Mouse (Mus musculus) liver, adult 2 months (tissue): ENCODE results near the gene Gspt1. TPM values are rescaled to one million over a fixed set of nuclear protein-coding genes. Genes with fewer than 3 reads are reported as not detected.

Source experiments
- DNase-seq: peaks from one replicate; pipeline ENCODE4 v3.0.0-alpha.2; 2011; ENCODE audit warnings: low read depth, low spot score; ENCODE audit errors: extremely low read depth
- H3K27ac ChIP-seq: fragments of 200-500 bp; replicated peaks from 2 replicates; pipeline ENCODE4 v1.5.1; 2012; ENCODE audit warnings: low read depth, mild to moderate bottlenecking, control low read depth, inconsistent platforms, low read length; ENCODE audit not compliant: insufficient read depth
- H3K27me3 ChIP-seq: fragments of 200-500 bp; 2 replicates; pipeline ENCODE4 v1.6.1; 2012; ENCODE audit warnings: mild to moderate bottlenecking, moderate library complexity, low read length, inconsistent platforms; ENCODE audit not compliant: control insufficient read depth, insufficient read depth
- H3K36me3 ChIP-seq: fragments of 200-500 bp; 2 replicates; pipeline ENCODE4 v1.6.1; 2012; ENCODE audit warnings: low read length, inconsistent platforms; ENCODE audit not compliant: control insufficient read depth, insufficient read depth
- H3K4me1 ChIP-seq: fragments of 200-500 bp; 2 replicates; pipeline ENCODE4 v1.6.1; 2011; ENCODE audit warnings: low read length; ENCODE audit not compliant: control insufficient read depth, insufficient read depth
- H3K4me3 ChIP-seq: fragments of 200-500 bp; 2 replicates; pipeline ENCODE4 v1.5.1; 2011; ENCODE audit warnings: low read depth, mild to moderate bottlenecking, control low read depth, low read length, moderate library complexity; ENCODE audit not compliant: insufficient read depth
- H3K79me2 ChIP-seq: fragments of 200-500 bp; 2 replicates; pipeline ENCODE4 v1.6.1; 2012; ENCODE audit warnings: inconsistent platforms, mild to moderate bottlenecking, low read length, moderate library complexity; ENCODE audit not compliant: control insufficient read depth, insufficient read depth
- H3K9ac ChIP-seq: fragments of 200-500 bp; 2 replicates; pipeline ENCODE4 v1.6.1; 2012; ENCODE audit warnings: low read depth, mild to moderate bottlenecking, control low read depth, inconsistent platforms, low read length
- CTCF ChIP-seq: fragments of 200-500 bp; IDR thresholded peaks from 2 replicates; pipeline ENCODE4 v1.5.1; 2011; ENCODE audit warnings: low read depth, low read length, control low read depth
- POLR2A ChIP-seq: fragments of 200-500 bp; IDR thresholded peaks from 2 replicates; pipeline ENCODE4 v1.6.1; 2011; ENCODE audit warnings: low read length, control low read depth; ENCODE audit not compliant: insufficient read depth; ENCODE audit errors: extremely low read depth
- WGBS: fragments of 180-500 bp; shearing (Covaris S2); methylation state at CpG from one replicate; pipeline ENCODE4 v1.1.7; 2018; 5-methylcytosine and 5-hydroxymethylcytosine counted together
- polyA plus RNA-seq: library from polyadenylated mRNA; depleted of rRNA; stranded (reverse); fragments of >200 nt; gene quantifications from 2 replicates; pipeline ENCODE4 v1.2.3, GENCODE M21; 2012
- total RNA-seq: library from RNA; depleted of rRNA; stranded (reverse); fragments of >200 nt; gene quantifications from 2 replicates; pipeline ENCODE4 v1.2.3, GENCODE M21; 2014

Gspt1 gene
- total and polyA plus RNA-seq, 2 experiments: 19.7 to 35.9 TPM

GRCm38 (mm10) chr16:11284881-11285280 lies 30.8 kb upstream of the Gspt1 start:
- Histone ChIP-seq H3K4me3 (no peak overlapping the region), H3K27me3 (no peaks in the 10 kb centered on the region), H3K27ac (no peak overlapping the region), H3K9ac (no peak overlapping the region), H3K79me2 (no peaks in the 10 kb centered on the region), H3K36me3 (no peaks in the 10 kb centered on the region), H3K4me1 (no peaks in the 10 kb centered on the region)
- no peak for DNase-seq
- TF ChIP-seq CTCF: no peak
- TF ChIP-seq POLR2A: no peak
- 92% methylated on average over 2 of the region's 2 CpGs for WGBS

- TF ChIP-seq POLR2A: no peak
- TF ChIP-seq CTCF: no peak
- peak; percentile 74 for DNase-seq
- no peaks in the 10 kb centered on the region for H3K4me1 ChIP-seq
- H3K27ac ChIP-seq: no peak overlapping the region
- H3K27me3 ChIP-seq: no peaks in the 10 kb centered on the region
- H3K4me3 ChIP-seq: no peak overlapping the region
- H3K79me2 ChIP-seq: no peaks in the 10 kb centered on the region
- H3K9ac ChIP-seq: no peak overlapping the region
- WGBS: 69% methylated on average over 5 of the region's 5 CpGs
- H3K36me3 ChIP-seq: no peaks in the 10 kb centered on the region
Measured at GRCm38 (mm10) chr16:11282655-11283232, 28.6 kb upstream of the Gspt1 start.

GRCm38 (mm10) chr16:11278778-11279177 lies 24.7 kb upstream of the Gspt1 start:
- DNase-seq: no peak
- H3K27ac ChIP-seq: no peak overlapping the region
- H3K4me3 ChIP-seq: no peak overlapping the region
- no peaks in the 10 kb centered on the region for H3K27me3 ChIP-seq
- WGBS: 57% methylated on average over 6 of the region's 6 CpGs
- no peak overlapping the region for H3K9ac ChIP-seq
- TF ChIP-seq CTCF (no peak), POLR2A (no peak)
- no peaks in the 10 kb centered on the region for H3K79me2 ChIP-seq
- no peaks in the 10 kb centered on the region for H3K36me3 ChIP-seq
- no peaks in the 10 kb centered on the region for H3K4me1 ChIP-seq

GRCm38 (mm10) chr16:11276888-11277287 lies 22.8 kb upstream of the Gspt1 start:
- Histone ChIP-seq H3K27ac (no peak overlapping the region), H3K79me2 (no peaks in the 10 kb centered on the region), H3K4me3 (no peak overlapping the region), H3K9ac (no peak overlapping the region), H3K4me1 (no peaks in the 10 kb centered on the region), H3K27me3 (no peaks in the 10 kb centered on the region), H3K36me3 (no peaks in the 10 kb centered on the region)
- TF ChIP-seq CTCF: no peak
- TF ChIP-seq POLR2A: no peak
- DNase-seq: no peak
- WGBS: 76% methylated on average over 3 of the region's 3 CpGs

GRCm38 (mm10) chr16:11271073-11271472 lies 16.9 kb upstream of the Gspt1 start:
- H3K9ac ChIP-seq: no peak overlapping the region

GRCm38 (mm10) chr16:11270642-11271041 lies 16.5 kb upstream of the Gspt1 start:
- H3K27me3 ChIP-seq: no peaks in the 10 kb centered on the region
- H3K4me3 ChIP-seq: no peak overlapping the region
- WGBS: 86% methylated on average over 2 of the region's 2 CpGs
- H3K36me3 ChIP-seq: no peaks in the 10 kb centered on the region
- no peak overlapping the region for H3K9ac ChIP-seq
- H3K4me1 ChIP-seq: peaks cover 10% of the 10 kb centered on the region
- TF ChIP-seq CTCF (no peak), POLR2A (no peak)
- no peaks in the 10 kb centered on the region for H3K79me2 ChIP-seq
- H3K27ac ChIP-seq: no peak overlapping the region
- no peak for DNase-seq

More at GRCm38 (mm10) chr16:11271073-11271472, 16.9 kb upstream of the Gspt1 start:
- Histone ChIP-seq H3K4me3 (no peak overlapping the region), H3K36me3 (no peaks in the 10 kb centered on the region), H3K79me2 (no peaks in the 10 kb centered on the region), H3K27me3 (no peaks in the 10 kb centered on the region), H3K4me1 (peaks cover 9% of the 10 kb centered on the region), H3K27ac (no peak overlapping the region)
- TF ChIP-seq POLR2A (no peak), CTCF (no peak)
- DNase-seq: no peak
